Mouse (Mus musculus): Measurements from ENCODE around the gene Gm1123. TPM values are rescaled to one million over a fixed set of nuclear protein-coding genes. Genes with fewer than 3 reads are reported as not detected.

Gene Gm1123
- total and polyA plus RNA-seq, 2 experiments from 2014 or later = 0.29 TPM; not detected in 1

GRCm38 (mm10) chr9:98958628-98959027 is 76.9 kb downstream of the Gm1123 start:
- DNase-seq (no peak), ATAC-seq (no peak)
- no peaks in the 10 kb centered on the region for H3K9me3 ChIP-seq (ENCODE audit: low read length)
- H3K27ac ChIP-seq (ENCODE audit: low read depth, low read length) = no peak overlapping the region
- TF ChIP-seq CTCF (IDR thresholded peaks at IDR 0.05; ENCODE audit: low read depth) = no peak
- H3K4me1 ChIP-seq (ENCODE audit: insufficient read depth) = peaks cover 6% of the 10 kb centered on the region; the same call in 1 of the 2 replicates
- no peak overlapping the region for H3K4me2 ChIP-seq (ENCODE audit: low read depth)
- no peak overlapping the region for H3K4me3 ChIP-seq (ENCODE audit: low read depth, low read length)
- WGBS = 3% methylated on average over 6 of the region's 6 CpGs
- H3K27me3 ChIP-seq (ENCODE audit: insufficient read depth, low read length) = peaks cover 66% of the 10 kb centered on the region
- no peak overlapping the region for H3K9ac ChIP-seq
- H3K36me3 ChIP-seq (ENCODE audit: insufficient read depth) = no peaks in the 10 kb centered on the region

DNA sequence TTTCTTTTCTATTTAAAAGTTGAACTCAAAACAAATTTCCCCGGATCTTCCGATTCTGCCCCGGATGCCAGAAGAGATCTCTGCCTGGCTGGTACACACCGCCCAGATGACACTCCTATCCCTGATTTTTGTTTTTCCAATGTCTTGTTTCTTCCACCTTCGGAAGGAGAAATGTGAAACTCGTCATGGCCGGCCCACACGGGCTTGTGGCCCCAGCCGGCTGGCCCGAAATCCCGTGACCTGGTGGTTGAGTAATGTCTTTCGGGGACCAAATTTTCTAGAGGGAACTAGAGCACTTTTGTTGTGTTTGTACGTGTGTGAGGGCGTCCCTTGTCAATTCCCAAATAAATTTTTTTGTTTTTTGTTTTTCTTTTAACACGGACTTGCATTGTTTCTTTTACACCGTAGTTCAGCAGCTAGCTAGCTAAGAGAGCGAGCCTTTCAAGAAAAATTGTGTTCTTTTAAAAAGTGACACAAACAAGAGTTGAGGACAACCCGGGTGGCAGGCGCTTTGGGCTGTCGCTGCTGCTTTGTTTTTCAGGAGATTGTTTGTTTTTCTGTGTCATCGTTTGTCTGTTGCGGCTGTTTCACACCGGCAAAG is 77.7 kb downstream of the Gm1123 start:
- H3K9me3 ChIP-seq (ENCODE audit: low read length) = no peaks in the 10 kb centered on the region
- H3K4me1 ChIP-seq (ENCODE audit: insufficient read depth) = peaks cover 6% of the 10 kb centered on the region; the same call in 1 of the 2 replicates
- DNase-seq = no peak
- H3K4me3 ChIP-seq (ENCODE audit: low read depth, low read length) = no peak overlapping the region
- no peak overlapping the region for H3K9ac ChIP-seq
- peaks cover 59% of the 10 kb centered on the region for H3K27me3 ChIP-seq (ENCODE audit: insufficient read depth, low read length)
- no peaks in the 10 kb centered on the region for H3K36me3 ChIP-seq (ENCODE audit: insufficient read depth)
- 2% methylated on average over 23 of the region's 23 CpGs for WGBS
- no peak overlapping the region for H3K27ac ChIP-seq (ENCODE audit: low read depth, low read length)
- no peak overlapping the region for H3K4me2 ChIP-seq (ENCODE audit: low read depth)
- ATAC-seq = no peak
- TF ChIP-seq CTCF (IDR thresholded peaks at IDR 0.05; ENCODE audit: low read depth) = no peak

Other genes with a start within 250 kb of the Gm1123 start
- gene Prr23a1, start 193.2 kb downstream of the Gm1123 start, total RNA-seq (2014; rRNA removed) = not detected in 2 replicates
- gene Prr23a1, start 193.2 kb downstream of the Gm1123 start, polyA plus RNA-seq (2015; fragmentation: Nextera tagmentation; extraction: Ambion mirVana) = 0.18 TPM in 1 of 2 replicates, not detected in the other
- not detected in 2 replicates for gene Prr23a2, start 179.2 kb downstream of the Gm1123 start, total RNA-seq (2014; rRNA removed)
- not detected in 2 replicates for gene Prr23a2, start 179.2 kb downstream of the Gm1123 start, polyA plus RNA-seq (2015; fragmentation: Nextera tagmentation; extraction: Ambion mirVana)
- gene Prr23a3, start 170.9 kb downstream of the Gm1123 start, total RNA-seq (2014; rRNA removed) = not detected in 2 replicates
- not detected in 2 replicates for gene Prr23a3, start 170.9 kb downstream of the Gm1123 start, polyA plus RNA-seq (2015; fragmentation: Nextera tagmentation; extraction: Ambion mirVana)
- gene 7420426K07Rik, start 132.6 kb downstream of the Gm1123 start, total RNA-seq (2014; rRNA removed) = not detected in 2 replicates
- not detected in 2 replicates for gene 7420426K07Rik, start 132.6 kb downstream of the Gm1123 start, polyA plus RNA-seq (2015; fragmentation: Nextera tagmentation; extraction: Ambion mirVana)
- 0.08 and 0.71 TPM in 2 replicates for gene Foxl2, start 80.4 kb downstream of the Gm1123 start, total RNA-seq (2014; rRNA removed)
- 0.43 and 0.61 TPM in 2 replicates for gene Foxl2, start 80.4 kb downstream of the Gm1123 start, polyA plus RNA-seq (2015; fragmentation: Nextera tagmentation; extraction: Ambion mirVana)
- gene Faim, start 49.3 kb downstream of the Gm1123 start, total RNA-seq (2014; rRNA removed) = 50.7 and 53.9 TPM in 2 replicates
- gene Faim, start 49.3 kb downstream of the Gm1123 start, polyA plus RNA-seq (2015; fragmentation: Nextera tagmentation; extraction: Ambion mirVana) = 101 and 106 TPM in 2 replicates
- 5.4 and 5.7 TPM in 2 replicates for gene Pik3cb, start 104.9 kb upstream of the Gm1123 start, total RNA-seq (2014; rRNA removed)
- 2.1 and 2.2 TPM in 2 replicates for gene Pik3cb, start 104.9 kb upstream of the Gm1123 start, polyA plus RNA-seq (2015; fragmentation: Nextera tagmentation; extraction: Ambion mirVana)
- gene Faiml, start 201.5 kb upstream of the Gm1123 start, total RNA-seq (2014; rRNA removed) = not detected in 2 replicates
- not detected in 2 replicates for gene Faiml, start 201.5 kb upstream of the Gm1123 start, polyA plus RNA-seq (2015; fragmentation: Nextera tagmentation; extraction: Ambion mirVana)
- 30.7 and 38.7 TPM in 2 replicates for gene Cep70, start 207.7 kb upstream of the Gm1123 start, total RNA-seq (2014; rRNA removed)
- gene Cep70, start 207.7 kb upstream of the Gm1123 start, polyA plus RNA-seq (2015; fragmentation: Nextera tagmentation; extraction: Ambion mirVana) = 39.0 and 49.9 TPM in 2 replicates